In the genomic region with DNA sequence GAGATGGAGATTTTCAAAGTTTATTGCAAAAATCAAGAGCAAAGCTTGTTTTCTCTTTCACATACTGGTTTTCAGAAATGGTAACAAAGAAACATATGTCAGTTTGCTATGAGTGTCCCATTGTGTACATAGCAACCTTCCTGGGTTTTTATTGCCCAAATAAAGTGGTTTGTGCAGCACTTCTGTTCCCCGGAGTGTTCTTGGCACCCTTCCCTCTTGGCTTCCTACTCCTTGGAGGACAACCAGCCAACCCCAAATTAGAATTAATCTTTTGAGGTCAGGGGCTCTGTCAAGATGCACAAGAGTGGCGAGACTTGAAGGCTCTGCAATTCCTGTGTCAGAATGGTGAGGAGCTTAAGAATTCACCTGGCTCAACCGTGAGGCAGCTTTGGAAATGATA, we compare ENCODE assay signal across 8 mouse cellular contexts. TPM values are rescaled to one million over a fixed set of nuclear protein-coding genes. Genes with fewer than 3 reads are reported as not detected.
A peak's percentile ranks its signal among the peaks of the same experiment; 100 is the strongest.
DNase-seq lines count a peak whose midpoint lies in the region; ATAC-seq lines count a peak whose summit lies in the region.

No protein-coding gene starts in this region.

- H3K9ac ChIP-seq in hindbrain, embryonic 16.5 days (ENCODE audit: low read depth, low read length), result no peak overlapping the region
- H3K9ac ChIP-seq in lung, embryonic 15.5 days, result no peak overlapping the region

- WGBS in hindbrain, embryonic 16.5 days, result 39% methylated on average over 3 of the region's 3 CpGs
- 5% methylated on average over 3 of the region's 3 CpGs for WGBS in lung, embryonic 15.5 days

- H3K9me3 ChIP-seq in hindbrain, embryonic 16.5 days (ENCODE audit: control insufficient read depth, low read length), result no peaks in the 10 kb centered on the region
- no peaks in the 10 kb centered on the region for H3K9me3 ChIP-seq in lung, embryonic 15.5 days

- H3K36me3 ChIP-seq in hindbrain, embryonic 16.5 days (ENCODE audit: control insufficient read depth, insufficient read depth, low read length), result no peaks in the 10 kb centered on the region
- H3K36me3 ChIP-seq in lung, embryonic 15.5 days, result no peaks in the 10 kb centered on the region

- 0 out of 2 replicates have a peak overlapping the region, but pooled peaks have one; percentile 40 for H3K27ac ChIP-seq in hindbrain, embryonic 16.5 days (ENCODE audit: low read depth, low read length)
- H3K27ac ChIP-seq in lung, embryonic 15.5 days, result peak overlapping the region; percentile 78

- no peak overlapping the region for H3K4me2 ChIP-seq in hindbrain, embryonic 16.5 days (ENCODE audit: low read length)
- H3K4me2 ChIP-seq in lung, embryonic 15.5 days, result no peak overlapping the region

- peaks cover 12% of the 10 kb centered on the region for H3K4me1 ChIP-seq in hindbrain, embryonic 16.5 days (ENCODE audit: control insufficient read depth, insufficient read depth, low read depth, low read length)
- H3K4me1 ChIP-seq in lung, embryonic 15.5 days, result peaks cover 17% of the 10 kb centered on the region

- no peaks in the 10 kb centered on the region for H3K27me3 ChIP-seq in hindbrain, embryonic 16.5 days (replicated peaks; ENCODE audit: control insufficient read depth, insufficient read depth, low read length)
- H3K27me3 ChIP-seq in lung, embryonic 15.5 days, result no peaks in the 10 kb centered on the region

- intact Hi-C loops in left cerebral cortex, postnatal 14 days (cut with DNase I), result no loop called here

- peak; percentile 69 for ATAC-seq in hindbrain, embryonic 16.5 days
- peak; percentile 43; the same call in 1 of the 2 replicates for ATAC-seq in lung, embryonic 15.5 days (ENCODE audit: borderline replicate concordance, extremely low read depth, low FRiP score, low TSS enrichment)

- no peak overlapping the region for H3K4me3 ChIP-seq in hindbrain, embryonic 16.5 days (ENCODE audit: low read length)
- no peak overlapping the region for H3K4me3 ChIP-seq in lung, embryonic 15.5 days

- DNase-seq in adrenal gland, adult (ENCODE audit: inconsistent age in 2 of 2, low spot score in 1 of 2), result peak; percentile 24 to 75
- DNase-seq in adrenal gland, adult 8-10 months, result no peak
- peak; percentile 18 to 24 for DNase-seq in left cerebral cortex, postnatal 14 days (ENCODE audit: low spot score in 2 of 2)
- no peak for DNase-seq in left cerebral cortex, adult 9 months (ENCODE audit: low spot score in 2 of 2)
- no peak for DNase-seq in embryo, embryonic 10.5 days (ENCODE audit: low spot score)
- DNase-seq in right cerebral cortex, adult 18-20 months, result no peak

RNA-seq across cellular contexts. Expression of gene Spata6, which starts 55.6 kb away (rescaled TPM):
- 10 to 100 TPM in 2 of 4 experiments, 1 to 10 TPM in 2; 9.4 to 19.8 (median 13.1) TPM for total RNA-seq in adrenal gland, adult 8-10 months (2022)
- total RNA-seq in left cerebral cortex, postnatal 14 days (2021), result 1 to 10 TPM; 4.1 to 5.5 TPM
- polyA plus RNA-seq in hindbrain, embryonic 16.5 days (2015; fragmentation: Nextera tagmentation; extraction: Ambion mirVana), result 16.1 and 16.8 TPM in 2 replicates
- polyA plus RNA-seq in lung, embryonic 15.5 days (2015; fragmentation: Nextera tagmentation; extraction: Ambion mirVana), result 34.8 and 35.6 TPM in 2 replicates

Comparison
In these comparisons a context has a peak if more than half of its experiments do, and no peak if none do; other contexts are left out.
1. DNase-seq: peak in adrenal gland, adult (2 of 2) and left cerebral cortex, postnatal 14 days (2 of 2); none in adrenal gland, adult 8-10 months (single experiment), left cerebral cortex, adult 9 months (0 of 2), embryo, embryonic 10.5 days (single experiment) and right cerebral cortex, adult 18-20 months (single experiment).